Mouse (Mus musculus): ENCODE results near the gene Zfp345. TPM values are rescaled to one million over a fixed set of nuclear protein-coding genes. Genes with fewer than 3 reads are reported as not detected.

Gene Zfp345
- polyA plus RNA-seq, 1 experiment from 2014 or later: 0.09 TPM

Other genes starting within 250 kb of the Zfp345 start
- gene Gm21994, start 229.5 kb downstream of the Zfp345 start, polyA plus RNA-seq (2015; fragmentation: Nextera tagmentation; extraction: Ambion mirVana): 2.8 and 3.9 TPM in 2 replicates
- gene Gm14124, start 227.6 kb downstream of the Zfp345 start, polyA plus RNA-seq (2015; fragmentation: Nextera tagmentation; extraction: Ambion mirVana): not detected in 2 replicates
- gene Gm10130, start 161.4 kb downstream of the Zfp345 start, polyA plus RNA-seq (2015; fragmentation: Nextera tagmentation; extraction: Ambion mirVana): 2.5 and 2.6 TPM in 2 replicates
- gene 3300002I08Rik, start 122.3 kb downstream of the Zfp345 start, polyA plus RNA-seq (2015; fragmentation: Nextera tagmentation; extraction: Ambion mirVana): 3.9 and 4.9 TPM in 2 replicates
- gene Zfp442, start 33.6 kb downstream of the Zfp345 start, polyA plus RNA-seq (2015; fragmentation: Nextera tagmentation; extraction: Ambion mirVana): 4.4 and 4.5 TPM in 2 replicates
- gene Cst7, start 85.3 kb upstream of the Zfp345 start, polyA plus RNA-seq (2015; fragmentation: Nextera tagmentation; extraction: Ambion mirVana): 1.1 and 2.1 TPM in 2 replicates
- 26.6 and 28.8 TPM in 2 replicates for gene Apmap, start 123.5 kb upstream of the Zfp345 start, polyA plus RNA-seq (2015; fragmentation: Nextera tagmentation; extraction: Ambion mirVana)
- 14.1 and 15.4 TPM in 2 replicates for gene Acss1, start 183.4 kb upstream of the Zfp345 start, polyA plus RNA-seq (2015; fragmentation: Nextera tagmentation; extraction: Ambion mirVana)
- not detected in 2 replicates for gene Vsx1, start 204.3 kb upstream of the Zfp345 start, polyA plus RNA-seq (2015; fragmentation: Nextera tagmentation; extraction: Ambion mirVana)

Data from heart, embryonic 16.5 days (tissue).